Mouse (Mus musculus): ENCODE results near the gene Lnpep.

DNA sequence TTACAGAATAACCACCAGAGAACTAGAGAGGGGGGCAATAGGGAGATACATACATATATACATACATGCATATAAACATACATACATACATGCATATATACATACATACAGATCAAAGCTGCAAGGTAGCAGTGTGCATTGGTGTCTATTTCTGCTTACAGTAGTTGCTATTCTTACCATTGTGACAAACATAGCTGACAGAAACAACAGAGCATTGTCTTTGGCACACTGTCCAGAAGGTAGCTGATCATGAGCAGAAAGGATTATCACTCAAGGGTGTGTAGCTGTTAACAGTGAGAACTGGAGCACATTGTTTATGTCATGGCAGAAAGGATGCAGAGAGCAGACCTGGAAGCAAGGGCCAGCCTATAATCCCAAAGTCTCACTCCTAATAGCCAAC is 22.1 kb downstream of the Lnpep start:
- TF ChIP-seq CTCF (IDR thresholded peaks at IDR 0.05; ENCODE audit: insufficient read depth, low read depth, low read length) (no peak), POLR2A (IDR thresholded peaks at IDR 0.05; ENCODE audit: insufficient read depth, low read depth, low read length) (no peak)
